Mouse (Mus musculus) spleen, postnatal 14 days (tissue): ENCODE results near the gene Olfr1493-ps1.

Experiments used
- DNase-seq, 2 experiments: peaks; one replicate each; pipeline ENCODE4 v3.0.0; 2021 to 2022; ENCODE audit warnings: low spot score in 2 of 2

Olfr1493-ps1 gene

GRCm38 (mm10) chr19:13722978-13723377, at the start of gene Olfr1493-ps1:
Olfr1493-ps1 (plus strand) TSS chr19:13723278.
- DNase-seq = no peak

DNA sequence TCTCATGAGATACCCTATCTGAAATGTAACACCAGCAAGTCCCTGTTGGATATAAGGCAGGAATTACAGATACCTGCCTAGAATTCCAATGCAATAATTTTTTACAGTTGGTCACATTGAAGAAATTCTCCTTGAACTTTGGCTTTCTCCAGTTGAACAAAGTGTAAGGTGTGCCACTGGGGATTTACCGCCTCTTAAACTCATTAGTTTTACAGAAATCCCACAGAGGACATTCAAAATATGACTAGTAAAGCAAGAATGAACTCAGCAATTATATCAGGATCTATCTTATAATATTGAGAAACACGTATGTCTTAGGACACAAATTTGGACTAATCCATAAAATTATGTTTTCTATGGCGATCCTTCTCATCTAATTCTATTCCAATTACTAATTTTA, 26.1 kb upstream of the Olfr1493-ps1 start, which contains the start of gene Olfr1491:
Gene Olfr1491, plus strand, starts transcription at position 301 of the 400 bp plus-strand sequence.
- DNase-seq = no peak

- DNase-seq = no peak
These were observed 16.4 kb downstream of the Olfr1493-ps1 start, which contains the start of gene Olfr1494 for GRCm38 (mm10) chr19:13739428-13739827. Olfr1494 (plus strand) TSS chr19:13739728.

DNA sequence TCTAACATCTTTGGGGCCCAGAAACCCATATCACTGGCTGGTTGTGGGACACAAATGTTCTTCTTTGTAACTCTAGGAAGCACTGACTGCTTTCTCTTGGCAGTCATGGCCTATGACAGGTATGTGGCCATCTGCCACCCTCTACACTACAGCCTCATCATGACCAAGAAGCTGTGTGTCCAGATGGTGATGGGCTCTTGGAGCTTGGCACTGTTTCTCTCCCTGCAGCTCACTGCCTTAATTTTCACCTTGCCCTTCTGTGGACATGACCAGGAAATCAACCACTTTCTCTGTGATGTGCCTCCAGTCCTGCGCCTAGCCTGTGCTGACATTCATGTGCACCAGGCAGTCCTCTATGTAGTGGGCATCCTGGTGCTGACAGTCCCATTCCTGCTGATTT, 26.3 kb downstream of the Olfr1493-ps1 start:
- no peak for DNase-seq

DNA sequence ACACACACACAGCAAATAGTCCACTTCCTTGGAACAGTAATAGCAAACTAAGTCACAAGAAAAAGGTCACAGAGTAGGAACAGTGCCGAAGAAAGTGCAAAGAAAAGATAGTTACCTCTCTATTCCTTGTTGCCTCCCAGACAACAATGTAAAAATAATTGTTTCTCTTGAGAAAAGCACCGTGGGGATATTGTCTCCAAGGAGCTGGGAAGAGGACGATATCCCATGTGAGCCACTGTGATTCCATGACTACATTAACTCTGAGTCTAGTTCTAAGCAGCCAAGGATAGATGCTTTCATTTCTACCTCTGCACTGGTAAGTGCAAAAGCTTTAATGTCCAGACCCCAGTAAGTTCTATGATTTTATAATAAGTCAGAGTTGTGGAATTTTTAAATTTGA, 41.2 kb downstream of the Olfr1493-ps1 start, which contains the start of gene Olfr1495:
Gene Olfr1495, plus strand, starts transcription at position 301 of the 400 bp plus-strand sequence.
- no peak for DNase-seq

GRCm38 (mm10) chr19:13768565-13769276, 45.6 kb downstream of the Olfr1493-ps1 start:
- DNase-seq = no peak

GRCm38 (mm10) chr19:13777578-13777977, 54.5 kb downstream of the Olfr1493-ps1 start, which contains the start of gene Olfr1496:
Olfr1496 (plus strand) TSS chr19:13777878.
- no peak for DNase-seq
